Mouse (Mus musculus) mouse embryonic stem cell (cell line): Measurements from ENCODE around the gene Manf.

ENCODE experiments used
- in situ Hi-C, 2 experiments: fragments of 300-500 bp; cut with MboI; formaldehyde crosslinking; loops; 1 replicate in 1 of 2; 3 replicates in 1 of 2; pipeline ENCODE4 v1.14.3; 2019 to 2020; ENCODE audit warnings: low sequenced_read_pairs in 2 of 2, low pct_unique_long_range_greater_than_20kb in 1 of 2, mixed read lengths in 1 of 2; ENCODE audit not compliant: unreplicated experiment in 1 of 2

Gene Manf

GRCm38 (mm10) chr9:106819201-106819600 is 72.6 kb downstream of the Manf start:
- in situ Hi-C loops = loop anchor here in 1 of 2 experiments (10.0 kb wide), 1 partner anchor 134 kb away; the partner anchor contains the start of gene Tex264

GRCm38 (mm10) chr9:106818191-106818590 is 73.6 kb downstream of the Manf start:
- in situ Hi-C loops = loop anchor here in 1 of 2 experiments (10.0 kb wide), 1 partner anchor 133 kb away; the partner anchor contains the start of gene Tex264

DNA sequence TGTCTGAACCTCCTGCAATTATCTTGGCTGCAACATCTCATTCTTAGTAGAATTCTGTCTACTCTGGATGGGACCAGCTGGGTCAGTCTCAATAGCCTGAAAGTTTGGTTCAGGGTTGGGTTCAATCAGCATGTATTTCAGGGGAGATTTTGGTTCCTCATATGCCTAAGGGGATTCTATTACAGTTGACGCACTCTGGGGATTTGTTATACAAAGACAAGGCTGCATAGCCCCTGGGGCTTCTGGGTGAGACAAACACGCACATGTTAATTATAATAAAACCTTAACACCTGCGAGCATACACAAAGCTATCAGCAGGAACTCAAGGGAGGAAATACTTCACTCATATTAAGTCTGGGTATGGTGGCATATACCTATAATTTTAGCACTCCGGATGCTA is 85.3 kb downstream of the Manf start:
- in situ Hi-C loops = no loop called here

- in situ Hi-C loops = no loop called here
Observed at GRCm38 (mm10) chr9:106790831-106791230, 100.9 kb downstream of the Manf start.

- in situ Hi-C loops = no loop called here
Observed at GRCm38 (mm10) chr9:106789363-106789762, 102.4 kb downstream of the Manf start.

DNA sequence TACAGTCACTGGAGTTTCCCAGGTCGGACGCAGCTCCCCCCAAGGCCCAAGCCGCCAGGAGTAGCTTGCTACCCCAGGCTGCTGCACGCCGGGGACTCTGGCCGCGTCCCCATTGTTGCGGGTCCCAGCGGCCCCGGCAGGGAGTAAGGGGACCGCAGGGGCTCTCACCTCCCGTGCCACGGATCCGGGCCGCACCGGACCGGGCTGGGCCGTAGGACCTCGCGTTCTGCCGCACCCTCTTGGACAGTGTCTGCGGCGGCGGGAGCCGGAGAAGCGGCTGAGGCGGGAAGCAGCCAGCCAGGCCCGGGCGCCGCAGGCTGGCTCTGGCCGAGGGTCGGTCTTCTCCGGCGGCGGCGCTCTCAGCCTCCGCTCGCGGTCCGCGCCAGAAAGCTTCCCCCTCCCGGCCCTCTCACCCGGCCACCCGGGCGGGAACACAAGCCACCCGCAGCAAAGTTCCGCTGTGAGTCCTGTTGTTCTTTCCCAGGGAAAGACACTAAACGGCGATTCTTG is 102.9 kb downstream of the Manf start, which contains the start of gene Rad54l2:
Gene Rad54l2 (minus strand): TSS at position 383 of the 510 bp plus-strand sequence.
- in situ Hi-C loops = no loop called here
